Mouse (Mus musculus): ENCODE measurements around the gene Mrps33. TPM values are rescaled to one million over a fixed set of nuclear protein-coding genes. Genes with fewer than 3 reads are reported as not detected.

Gene Mrps33
- polyA plus RNA-seq (2015; fragmentation: Nextera tagmentation; extraction: Ambion mirVana): 53.2 and 64.2 TPM in 2 replicates

DNA sequence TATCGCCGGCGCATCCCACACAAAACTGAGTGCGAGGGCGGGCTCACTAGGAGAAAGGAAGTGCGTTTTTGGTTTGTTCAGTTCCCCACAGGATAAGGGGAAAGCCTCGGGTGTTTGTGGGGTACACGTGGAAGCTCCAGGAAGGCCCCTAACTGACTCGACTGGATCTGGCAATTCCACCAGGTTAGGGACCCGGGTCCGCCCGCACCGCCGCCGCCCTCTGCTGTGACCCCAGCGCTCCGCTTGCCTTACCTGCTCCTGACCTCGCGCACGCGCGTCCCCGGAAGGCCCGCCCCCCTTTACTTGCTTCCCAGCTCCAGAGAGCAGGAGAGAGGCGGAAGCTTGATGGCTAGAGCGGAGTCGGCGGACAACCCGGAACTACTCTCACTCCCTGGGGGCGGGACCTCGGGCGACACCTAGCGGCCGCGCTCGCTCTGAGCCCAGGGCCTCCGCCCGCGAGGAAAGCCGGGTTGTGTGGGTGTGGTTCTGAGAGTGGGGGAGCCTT is at the start of gene Mrps33:
Gene Mrps33 (minus strand): TSS at position 377 of the 505 bp plus-strand sequence.
- under 1% methylated on average over 40 of the region's 40 CpGs for WGBS (ENCODE audit: insufficient replicate concordance)
- Histone ChIP-seq H3K4me2 (peak within 1 kb of the TSS; percentile 77), H3K9me3 (replicated peaks) (no peaks in the 10 kb centered on the region), H3K9ac (peak within 1 kb of the TSS; percentile 73), H3K27me3 (no peaks in the 10 kb centered on the region), H3K36me3 (replicated peaks) (no peaks in the 10 kb centered on the region), H3K4me1 (replicated peaks) (peaks cover 8% of the 10 kb centered on the region; the same call in 1 of the 2 replicates), H3K27ac (replicated peaks) (peak within 1 kb of the TSS; percentile 46; the same call in 1 of the 2 replicates), H3K4me3 (replicated peaks) (peak within 1 kb of the TSS; percentile 79)
- peak; percentile 99 for ATAC-seq (ENCODE audit: insufficient read depth)

DNA sequence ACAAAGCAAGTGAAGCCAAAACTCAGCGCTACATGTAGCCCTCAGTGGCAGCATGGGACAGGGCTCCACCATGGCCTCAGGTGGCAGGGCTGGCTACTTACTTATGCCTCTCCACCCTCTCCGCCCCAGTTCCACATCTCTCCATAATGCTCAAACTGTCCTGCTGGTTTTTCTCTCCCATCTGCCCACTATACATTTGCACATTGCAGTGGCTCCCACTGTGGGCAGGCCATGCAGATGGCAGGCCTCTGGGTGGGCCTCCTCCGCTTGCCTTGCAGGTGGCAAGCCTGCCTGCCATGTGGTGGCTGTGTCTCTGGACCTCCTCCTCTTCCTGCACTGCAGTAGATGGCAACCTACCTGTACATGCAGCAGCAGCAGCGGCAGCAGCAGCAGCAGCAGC is 38.9 kb upstream of the Mrps33 start:
- no peaks in the 10 kb centered on the region for H3K27me3 ChIP-seq
- no peaks in the 10 kb centered on the region for H3K9me3 ChIP-seq (replicated peaks)
- H3K4me2 ChIP-seq: no peak overlapping the region
- no peaks in the 10 kb centered on the region for H3K36me3 ChIP-seq (replicated peaks)
- WGBS (ENCODE audit: insufficient replicate concordance): 70% methylated on average over 4 of the region's 4 CpGs
- no peaks in the 10 kb centered on the region for H3K4me1 ChIP-seq (replicated peaks)
- ATAC-seq (ENCODE audit: insufficient read depth): no peak
- H3K27ac ChIP-seq (replicated peaks): no peak overlapping the region
- H3K9ac ChIP-seq: no peak overlapping the region
- H3K4me3 ChIP-seq (replicated peaks): no peak overlapping the region

DNA sequence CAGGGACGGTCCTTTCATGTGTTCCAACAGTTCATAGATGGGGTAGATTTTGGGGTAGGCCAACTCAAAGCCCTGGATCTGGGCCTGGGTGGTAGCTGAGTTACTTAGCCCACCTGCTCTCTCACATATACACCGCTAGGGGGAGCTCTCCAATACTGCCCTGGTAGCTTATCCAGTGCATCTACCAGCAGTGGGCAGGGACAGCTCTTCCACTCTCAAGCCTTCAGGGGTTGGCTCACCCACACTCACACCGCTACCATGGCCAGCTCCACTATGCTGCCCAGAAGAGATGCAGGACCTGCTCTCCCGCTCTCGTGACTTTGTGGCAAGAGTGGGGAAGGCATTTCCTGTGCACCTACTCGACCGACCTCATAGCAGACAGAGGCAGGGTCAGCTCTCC is 38.0 kb upstream of the Mrps33 start:
- no peaks in the 10 kb centered on the region for H3K9me3 ChIP-seq (replicated peaks)
- no peak for ATAC-seq (ENCODE audit: insufficient read depth)
- no peaks in the 10 kb centered on the region for H3K27me3 ChIP-seq
- H3K4me3 ChIP-seq (replicated peaks): no peak overlapping the region
- H3K9ac ChIP-seq: no peak overlapping the region
- H3K4me2 ChIP-seq: no peak overlapping the region
- H3K27ac ChIP-seq (replicated peaks): no peak overlapping the region
- no peaks in the 10 kb centered on the region for H3K4me1 ChIP-seq (replicated peaks)
- H3K36me3 ChIP-seq (replicated peaks): no peaks in the 10 kb centered on the region
- 25% methylated on average over 7 of the region's 7 CpGs for WGBS (ENCODE audit: insufficient replicate concordance)

DNA sequence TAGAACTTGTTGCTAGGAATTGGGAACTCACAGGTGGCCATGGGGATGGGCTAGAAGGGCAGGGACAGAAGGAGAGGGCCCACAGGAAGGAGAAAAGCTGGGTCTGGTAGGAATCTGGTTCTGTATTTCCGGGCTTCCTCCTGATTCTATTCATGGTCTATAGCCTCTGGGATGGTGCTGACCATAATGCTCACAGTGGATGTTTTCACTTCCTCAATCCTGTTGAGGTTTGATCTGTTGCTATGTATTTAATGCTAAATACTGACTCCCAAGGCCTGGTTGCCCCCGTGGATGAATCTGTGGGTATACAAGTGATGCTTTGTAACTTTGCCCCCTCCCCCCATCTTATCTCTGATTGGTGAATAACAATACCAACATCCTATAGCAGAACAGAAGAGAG is 36.8 kb upstream of the Mrps33 start:
- no peaks in the 10 kb centered on the region for H3K4me1 ChIP-seq (replicated peaks)
- H3K4me3 ChIP-seq (replicated peaks): no peak overlapping the region
- WGBS (ENCODE audit: insufficient replicate concordance): 51% methylated on average over 2 of the region's 2 CpGs
- ATAC-seq (ENCODE audit: insufficient read depth): no peak
- no peaks in the 10 kb centered on the region for H3K36me3 ChIP-seq (replicated peaks)
- H3K4me2 ChIP-seq: no peak overlapping the region
- H3K27ac ChIP-seq (replicated peaks): no peak overlapping the region
- H3K9ac ChIP-seq: no peak overlapping the region
- no peaks in the 10 kb centered on the region for H3K27me3 ChIP-seq
- H3K9me3 ChIP-seq (replicated peaks): no peaks in the 10 kb centered on the region

DNA sequence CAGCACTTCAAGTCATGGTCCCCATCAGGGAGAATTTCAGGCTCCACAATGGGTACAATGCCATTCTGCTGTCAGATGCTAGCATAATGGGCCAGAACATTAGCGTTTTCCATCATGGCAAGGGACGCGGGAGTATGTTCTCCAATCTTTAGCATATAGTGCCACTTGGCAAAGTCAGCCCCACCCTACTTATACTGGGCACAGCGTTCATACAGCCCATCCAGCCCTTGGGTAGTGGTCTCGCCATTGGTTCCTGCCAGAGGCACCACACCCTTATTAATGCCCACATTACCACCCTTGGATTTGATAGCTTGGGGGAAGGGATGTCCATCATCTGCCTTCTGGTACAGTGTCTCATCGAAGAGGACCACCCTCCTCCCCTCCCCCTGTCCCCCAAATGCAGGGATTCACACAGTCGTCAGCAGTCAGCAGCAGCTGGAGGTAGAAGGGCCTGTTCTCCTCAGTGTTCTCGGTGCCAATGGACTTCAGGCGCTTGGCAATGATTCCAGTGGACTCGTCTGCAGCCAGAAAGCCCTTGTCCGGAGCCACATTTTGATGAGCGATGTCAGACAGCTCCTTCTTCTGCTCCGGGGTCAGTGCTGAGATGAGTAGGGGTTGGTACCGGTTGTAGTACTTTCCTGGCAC is 33.0 kb upstream of the Mrps33 start:
- H3K27ac ChIP-seq (replicated peaks): no peak overlapping the region
- H3K27me3 ChIP-seq: no peaks in the 10 kb centered on the region
- ATAC-seq (ENCODE audit: insufficient read depth): no peak
- WGBS (ENCODE audit: insufficient replicate concordance): 74% methylated on average over 14 of the region's 14 CpGs
- H3K4me1 ChIP-seq (replicated peaks): no peaks in the 10 kb centered on the region
- H3K4me3 ChIP-seq (replicated peaks): no peak overlapping the region
- no peaks in the 10 kb centered on the region for H3K36me3 ChIP-seq (replicated peaks)
- H3K9ac ChIP-seq: no peak overlapping the region
- no peaks in the 10 kb centered on the region for H3K9me3 ChIP-seq (replicated peaks)
- no peak overlapping the region for H3K4me2 ChIP-seq

DNA sequence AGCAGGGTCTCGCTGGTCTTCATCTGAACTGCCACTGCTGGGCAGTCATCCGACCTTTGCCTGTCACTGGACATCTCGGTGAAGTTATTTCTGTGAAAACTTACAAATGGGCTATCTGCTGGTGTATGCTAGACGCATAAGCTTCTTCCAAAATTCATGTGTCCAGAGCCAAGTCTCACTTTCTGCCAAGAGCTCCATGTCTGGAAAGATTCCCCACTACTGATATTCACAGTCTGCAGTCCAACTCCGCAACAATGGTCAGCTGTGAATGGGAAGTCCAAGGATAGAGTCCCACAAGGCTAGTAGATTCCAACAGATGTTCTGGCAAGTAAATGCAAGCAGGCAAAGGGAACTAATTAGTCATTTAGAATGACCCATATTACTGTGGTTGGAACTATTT is 17.9 kb upstream of the Mrps33 start:
- no peaks in the 10 kb centered on the region for H3K27me3 ChIP-seq
- no peaks in the 10 kb centered on the region for H3K9me3 ChIP-seq (replicated peaks)
- no peak overlapping the region for H3K4me2 ChIP-seq
- ATAC-seq (ENCODE audit: insufficient read depth): no peak
- no peak overlapping the region for H3K27ac ChIP-seq (replicated peaks)
- H3K36me3 ChIP-seq (replicated peaks): no peaks in the 10 kb centered on the region
- H3K4me3 ChIP-seq (replicated peaks): no peak overlapping the region
- H3K9ac ChIP-seq: no peak overlapping the region
- 61% methylated on average over 5 of the region's 5 CpGs for WGBS (ENCODE audit: insufficient replicate concordance)
- H3K4me1 ChIP-seq (replicated peaks): no peaks in the 10 kb centered on the region

DNA sequence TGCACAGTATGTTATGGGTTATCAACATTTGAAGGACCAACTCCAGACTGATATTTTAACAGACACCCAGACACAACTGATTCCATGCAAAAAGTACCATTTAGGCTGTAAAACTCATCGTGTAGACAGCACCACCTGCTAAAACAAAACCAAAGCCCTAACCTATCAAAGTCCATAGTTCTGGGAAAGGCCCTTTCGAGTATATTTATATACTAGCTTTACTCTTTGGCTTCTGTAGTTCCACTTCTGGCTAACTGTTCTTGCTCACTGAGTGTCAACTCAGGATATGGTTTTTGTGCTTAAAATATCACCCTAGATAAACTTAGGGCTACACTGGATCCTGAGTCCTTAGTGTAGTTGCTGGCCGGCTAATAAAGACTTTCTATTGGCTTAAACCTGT is 10.5 kb upstream of the Mrps33 start:
- no peak overlapping the region for H3K27ac ChIP-seq (replicated peaks)
- WGBS (ENCODE audit: insufficient replicate concordance): 53% methylated on average over 3 of the region's 3 CpGs

DNA sequence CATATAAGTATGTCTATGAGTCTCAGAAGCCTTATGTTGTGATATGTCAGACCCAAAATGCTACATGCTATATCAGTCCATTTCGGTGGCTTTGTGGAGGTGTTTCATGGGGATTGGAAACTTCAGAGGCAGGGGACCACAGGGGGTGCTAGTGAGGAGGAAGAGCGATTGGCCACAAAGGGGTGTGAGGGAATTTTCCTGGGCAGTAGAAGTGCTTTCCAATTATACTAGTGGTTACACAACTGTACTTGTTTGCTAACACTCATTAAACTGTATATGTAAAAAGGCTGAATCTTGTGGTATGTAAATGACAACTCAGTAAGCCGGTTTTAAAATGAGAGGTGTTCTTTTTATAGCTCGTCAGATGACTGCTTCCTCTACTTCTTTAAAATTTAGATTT is 8.1 kb upstream of the Mrps33 start:
- no peak overlapping the region for H3K27ac ChIP-seq (replicated peaks)
- H3K36me3 ChIP-seq (replicated peaks): no peaks in the 10 kb centered on the region
- WGBS (ENCODE audit: insufficient replicate concordance): 30% methylated on average over 4 of the region's 4 CpGs
- no peak overlapping the region for H3K4me3 ChIP-seq (replicated peaks)
- no peaks in the 10 kb centered on the region for H3K4me1 ChIP-seq (replicated peaks)
- no peak for ATAC-seq (ENCODE audit: insufficient read depth)
- H3K4me2 ChIP-seq: no peak overlapping the region
- H3K9me3 ChIP-seq (replicated peaks): no peaks in the 10 kb centered on the region
- no peak overlapping the region for H3K9ac ChIP-seq
- no peaks in the 10 kb centered on the region for H3K27me3 ChIP-seq

More for the DNA sequence above, 10.5 kb upstream of the Mrps33 start:
- H3K4me2 ChIP-seq: no peak overlapping the region
- no peaks in the 10 kb centered on the region for H3K4me1 ChIP-seq (replicated peaks)
- ATAC-seq (ENCODE audit: insufficient read depth): no peak
- no peak overlapping the region for H3K4me3 ChIP-seq (replicated peaks)
- H3K9ac ChIP-seq: no peak overlapping the region
- H3K36me3 ChIP-seq (replicated peaks): no peaks in the 10 kb centered on the region
- no peaks in the 10 kb centered on the region for H3K9me3 ChIP-seq (replicated peaks)
- no peaks in the 10 kb centered on the region for H3K27me3 ChIP-seq

DNA sequence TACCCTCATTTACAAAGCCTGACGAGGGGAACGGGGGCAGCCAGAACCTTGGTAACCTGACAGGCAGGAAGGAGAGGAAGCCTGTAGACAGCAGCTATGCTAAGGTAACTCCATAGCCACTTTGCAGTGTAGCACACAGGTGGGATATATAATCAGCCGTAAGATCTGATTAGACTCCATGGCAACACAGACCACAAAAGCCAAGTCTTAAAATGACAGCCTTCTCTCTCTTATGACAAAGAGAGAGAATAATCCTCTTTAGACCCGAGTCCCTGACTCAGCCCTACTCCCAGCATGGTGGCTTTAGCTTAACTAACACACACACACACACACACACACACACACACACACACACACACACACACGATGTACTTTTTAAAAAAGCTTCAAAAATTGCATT is 2.3 kb downstream of the Mrps33 start:
- no peak for ATAC-seq (ENCODE audit: insufficient read depth)
- Histone ChIP-seq H3K27ac (replicated peaks) (no peak overlapping the region), H3K9ac (no peak overlapping the region), H3K4me2 (no peak overlapping the region), H3K36me3 (replicated peaks) (no peaks in the 10 kb centered on the region), H3K4me1 (replicated peaks) (peaks cover 8% of the 10 kb centered on the region; the same call in 1 of the 2 replicates), H3K4me3 (replicated peaks) (no peak overlapping the region), H3K27me3 (no peaks in the 10 kb centered on the region), H3K9me3 (replicated peaks) (no peaks in the 10 kb centered on the region)
- 59% methylated on average over 5 of the region's 5 CpGs for WGBS (ENCODE audit: insufficient replicate concordance)

DNA sequence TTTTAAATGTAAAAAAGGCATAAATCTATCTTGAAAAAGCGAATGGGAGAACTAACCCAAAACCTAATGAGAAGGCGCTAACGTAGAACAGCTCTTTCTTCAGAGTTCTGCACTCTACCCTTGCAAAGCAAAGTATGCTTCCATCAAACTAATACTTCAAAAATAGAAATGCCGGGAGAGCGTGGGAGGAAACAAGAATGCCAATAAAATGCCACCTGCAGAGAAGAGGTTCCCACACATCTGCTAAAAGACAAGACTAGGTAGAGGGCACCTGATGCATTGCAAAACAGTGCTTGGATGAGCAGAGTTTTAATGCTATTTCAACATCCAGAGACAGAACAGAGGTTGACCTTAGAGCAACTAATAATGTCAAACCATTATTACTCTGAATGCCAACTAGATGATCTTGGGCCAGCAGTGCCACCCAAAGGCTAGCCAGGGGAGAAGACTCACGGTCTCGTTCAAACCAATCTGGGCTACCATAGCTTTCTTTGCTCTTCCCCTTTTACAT is 3.7 kb downstream of the Mrps33 start:
- Histone ChIP-seq H3K9me3 (replicated peaks) (no peaks in the 10 kb centered on the region), H3K27ac (replicated peaks) (no peak overlapping the region), H3K4me3 (replicated peaks) (no peak overlapping the region), H3K4me2 (no peak overlapping the region), H3K27me3 (no peaks in the 10 kb centered on the region), H3K9ac (no peak overlapping the region), H3K36me3 (replicated peaks) (0 out of 2 replicates have a peak, but pooled peaks cover 6% of the 10 kb centered on the region), H3K4me1 (replicated peaks) (peaks cover 8% of the 10 kb centered on the region; the same call in 1 of the 2 replicates)
- 85% methylated on average over 7 of the region's 7 CpGs for WGBS (ENCODE audit: insufficient replicate concordance)
- ATAC-seq (ENCODE audit: insufficient read depth): no peak

DNA sequence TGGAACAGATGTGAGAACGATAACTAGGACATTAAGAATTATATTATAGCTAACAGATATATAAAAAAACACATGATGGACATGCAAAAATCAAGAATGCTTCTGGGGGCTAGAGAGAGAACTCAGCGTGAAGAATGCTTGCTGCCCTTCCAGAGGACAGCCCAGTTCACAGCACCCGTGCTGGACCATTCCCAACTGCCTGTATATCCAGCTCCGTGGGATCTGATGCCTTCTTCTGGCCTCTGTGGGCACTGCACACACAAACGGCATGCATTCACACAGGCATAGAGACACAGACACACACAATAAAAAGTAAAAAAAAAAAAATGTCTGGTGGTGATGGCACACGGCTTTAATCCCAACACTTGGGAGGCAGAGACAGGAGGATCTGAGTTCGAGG is 4.5 kb downstream of the Mrps33 start:
- H3K4me3 ChIP-seq (replicated peaks): no peak overlapping the region
- H3K4me2 ChIP-seq: no peak overlapping the region
- no peak overlapping the region for H3K9ac ChIP-seq
- no peak for ATAC-seq (ENCODE audit: insufficient read depth)
- H3K9me3 ChIP-seq (replicated peaks): no peaks in the 10 kb centered on the region
- 0 out of 2 replicates have a peak, but pooled peaks cover 6% of the 10 kb centered on the region for H3K36me3 ChIP-seq (replicated peaks)
- H3K27ac ChIP-seq (replicated peaks): no peak overlapping the region
- H3K4me1 ChIP-seq (replicated peaks): peaks cover 8% of the 10 kb centered on the region; the same call in 1 of the 2 replicates
- WGBS (ENCODE audit: insufficient replicate concordance): 79% methylated on average over 7 of the region's 7 CpGs
- H3K27me3 ChIP-seq: no peaks in the 10 kb centered on the region
